Mouse (Mus musculus) mouse embryonic stem cell (cell line): ENCODE results near the gene Gm15080.
"Not testable (repeated sequence)": the region's sequence is repeated elsewhere in the genome, so short reads cannot be mapped to it uniquely, and the experiment has no call there.

ENCODE experiments used
- in situ Hi-C, 2 experiments: fragments of 300-500 bp; cut with MboI; formaldehyde crosslinking; loops; 1 replicate in 1 of 2; 3 replicates in 1 of 2; pipeline ENCODE4 v1.14.3; 2019 to 2020; ENCODE audit warnings: low sequenced_read_pairs in 2 of 2, low pct_unique_long_range_greater_than_20kb in 1 of 2, mixed read lengths in 1 of 2; ENCODE audit not compliant: unreplicated experiment in 1 of 2

Gene Gm15080

DNA sequence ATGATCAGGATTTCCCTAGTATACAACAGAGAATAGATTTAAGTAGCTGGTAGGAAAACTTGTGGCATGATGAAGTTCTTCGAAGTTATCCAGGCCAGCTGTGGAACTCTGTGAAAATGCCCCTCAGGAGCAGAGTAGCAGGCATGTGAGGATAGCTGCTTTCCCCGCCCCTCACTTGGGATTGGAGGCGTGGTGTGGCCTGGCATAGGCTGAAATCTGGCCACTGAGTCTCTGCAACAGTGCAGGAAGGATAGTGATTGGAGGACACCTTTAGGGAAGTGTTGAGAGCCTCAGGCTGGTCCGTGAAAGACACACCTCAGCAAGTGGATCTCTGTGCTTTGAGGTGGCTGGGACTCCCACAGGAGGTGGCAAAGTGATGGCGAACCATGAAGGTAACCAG, at the start of gene Gm15080:
Gene Gm15080, plus strand, starts transcription at position 301 of the 400 bp plus-strand sequence.
- in situ Hi-C loops = not testable (repeated sequence)
